Mouse (Mus musculus): Measurements from ENCODE around the gene Hbb-bs. TPM values are rescaled to one million over a fixed set of nuclear protein-coding genes. Genes with fewer than 3 reads are reported as not detected.
"Not testable (repeated sequence)": the region's sequence is repeated elsewhere in the genome, so short reads cannot be mapped to it uniquely, and the experiment has no call there.

Hbb-bs gene
- polyA plus RNA-seq, 1 experiment from 2014 or later = 51,353 TPM

DNA sequence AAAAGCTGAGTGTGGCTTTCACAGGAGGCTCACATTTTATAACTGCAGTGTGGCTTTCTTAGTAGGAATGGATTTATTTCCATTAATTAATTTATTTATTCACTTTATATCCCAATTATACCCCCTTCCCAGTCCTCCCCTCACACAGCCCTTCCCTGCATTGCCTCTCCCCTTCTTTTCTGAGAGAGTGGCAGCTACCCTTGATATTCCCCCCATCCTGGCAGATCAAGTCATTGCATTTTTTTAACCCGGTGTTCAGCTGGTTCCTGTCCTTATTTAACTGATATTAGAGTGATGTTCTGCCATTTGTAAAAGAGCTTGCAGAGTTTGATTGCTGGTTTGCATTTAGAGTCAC lies 18.1 kb downstream of the Hbb-bs start:
- TF ChIP-seq EP300 (IDR thresholded peaks at IDR 0.05; ENCODE audit: low read depth) = no peak; the same call in 1 of the 2 replicates
- TF ChIP-seq CTCF (IDR thresholded peaks at IDR 0.05; ENCODE audit: low read depth) = no peak
- Histone ChIP-seq H3K36me3 (replicated peaks; ENCODE audit: insufficient read depth, low read length) (no peaks in the 10 kb centered on the region), H3K27ac (ENCODE audit: low read depth) (peak overlapping the region; percentile 90), H3K4me1 (ENCODE audit: insufficient read depth) (peaks cover 3% of the 10 kb centered on the region; the same call in 1 of the 2 replicates), H3K27me3 (ENCODE audit: insufficient read depth, low read length) (no peaks in the 10 kb centered on the region), H3K9ac (replicated peaks) (no peak overlapping the region; the same call in 1 of the 2 replicates), H3K4me3 (ENCODE audit: low read depth, low read length) (no peak overlapping the region), H3K9me3 (ENCODE audit: low read length) (no peaks in the 10 kb centered on the region), H3K4me2 (ENCODE audit: low read depth, low read length) (peak overlapping the region; percentile 20)
- 41% methylated on average over 1 of the region's 1 CpGs for WGBS (ENCODE audit: insufficient replicate concordance)
- DNase-seq (no peak), ATAC-seq (peak; percentile 9)

DNA sequence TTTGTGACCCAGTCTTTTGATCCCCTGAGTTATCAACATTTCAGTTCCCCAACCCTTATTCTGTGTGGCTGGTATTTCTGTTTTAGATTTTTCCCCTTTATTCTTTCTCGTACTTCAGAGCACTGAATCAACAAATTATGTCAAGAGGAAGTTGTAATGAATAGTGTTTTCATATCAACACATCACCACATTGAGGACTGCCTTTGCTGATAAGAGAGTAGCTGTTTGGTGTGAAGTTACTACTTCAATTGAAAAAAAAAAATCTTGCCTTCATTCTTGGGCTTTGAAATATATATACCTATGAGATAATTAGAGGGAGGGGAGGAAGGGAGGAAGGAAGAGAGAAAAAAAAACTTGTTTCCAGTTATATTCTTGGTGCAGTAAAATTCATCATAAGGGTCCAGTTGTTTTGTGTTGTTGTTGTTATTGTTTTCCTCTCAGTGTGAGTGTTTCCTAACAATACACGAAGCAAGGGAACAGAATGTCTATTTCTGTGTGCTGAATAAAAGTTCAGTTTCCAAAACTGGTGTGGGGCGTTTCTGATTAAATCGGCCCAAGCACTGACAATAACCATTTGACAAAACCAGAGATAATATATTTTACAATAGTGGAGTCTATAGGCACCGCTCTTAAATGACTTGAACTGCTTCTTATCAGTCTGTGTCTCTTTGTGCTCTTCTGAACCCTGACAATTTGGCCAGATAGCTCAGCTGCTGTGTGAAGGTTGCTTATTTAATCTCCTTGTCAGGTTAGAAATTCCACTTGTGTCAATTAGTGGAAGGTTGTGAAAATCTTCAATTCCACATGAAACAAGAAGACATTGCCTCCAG lies 18.7 kb downstream of the Hbb-bs start:
- no peak overlapping the region; the same call in 1 of the 2 replicates for H3K9ac ChIP-seq (replicated peaks)
- H3K4me1 ChIP-seq (ENCODE audit: insufficient read depth) = peaks cover 3% of the 10 kb centered on the region; the same call in 1 of the 2 replicates
- DNase-seq (no peak), ATAC-seq (peak; percentile 12; the same call in 1 of the 2 replicates)
- 31% methylated on average over 5 of the region's 5 CpGs for WGBS (ENCODE audit: insufficient replicate concordance)
- peak; percentile 97 for TF ChIP-seq EP300 (IDR thresholded peaks at IDR 0.05; ENCODE audit: low read depth)
- TF ChIP-seq CTCF (IDR thresholded peaks at IDR 0.05; ENCODE audit: low read depth) = no peak
- H3K36me3 ChIP-seq (replicated peaks; ENCODE audit: insufficient read depth, low read length) = no peaks in the 10 kb centered on the region
- no peak overlapping the region for H3K4me3 ChIP-seq (ENCODE audit: low read depth, low read length)
- peak overlapping the region; percentile 20; the same call in 1 of the 2 replicates for H3K4me2 ChIP-seq (ENCODE audit: low read depth, low read length)
- no peaks in the 10 kb centered on the region for H3K9me3 ChIP-seq (ENCODE audit: low read length)
- peak overlapping the region; percentile 90 for H3K27ac ChIP-seq (ENCODE audit: low read depth)
- H3K27me3 ChIP-seq (ENCODE audit: insufficient read depth, low read length) = no peaks in the 10 kb centered on the region

DNA sequence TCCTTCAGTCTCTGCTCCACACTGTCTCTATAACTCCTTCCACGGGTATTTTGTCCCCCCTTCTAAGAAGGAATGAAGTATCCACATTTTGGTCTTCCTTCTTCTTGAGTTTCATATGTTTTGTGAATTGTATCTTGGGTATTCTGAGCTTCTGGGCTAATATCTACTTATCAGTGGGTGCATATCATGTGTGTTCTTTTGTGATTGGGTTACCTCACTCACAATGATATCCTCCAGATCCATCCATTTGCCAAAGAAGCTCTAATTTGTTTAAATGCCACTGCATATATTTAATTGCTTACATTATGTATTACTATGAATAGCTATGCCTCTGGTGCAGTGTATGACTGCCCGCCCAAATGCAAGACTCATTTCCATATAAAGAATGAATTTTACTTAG lies 19.8 kb downstream of the Hbb-bs start:
- WGBS (ENCODE audit: insufficient replicate concordance) = 57% methylated on average over 2 of the region's 2 CpGs
- not testable (repeated sequence) for H3K9me3 ChIP-seq (ENCODE audit: low read length); H3K27me3 ChIP-seq (ENCODE audit: insufficient read depth, low read length); H3K36me3 ChIP-seq (replicated peaks; ENCODE audit: insufficient read depth, low read length); H3K4me1 ChIP-seq (ENCODE audit: insufficient read depth); DNase-seq; H3K4me2 ChIP-seq (ENCODE audit: low read depth, low read length); ATAC-seq; H3K9ac ChIP-seq (replicated peaks); H3K4me3 ChIP-seq (ENCODE audit: low read depth, low read length)
- H3K27ac ChIP-seq (ENCODE audit: low read depth) = peak overlapping the region; percentile 68
- peak; percentile 64; the same call in 1 of the 2 replicates for TF ChIP-seq EP300 (IDR thresholded peaks at IDR 0.05; ENCODE audit: low read depth)

DNA sequence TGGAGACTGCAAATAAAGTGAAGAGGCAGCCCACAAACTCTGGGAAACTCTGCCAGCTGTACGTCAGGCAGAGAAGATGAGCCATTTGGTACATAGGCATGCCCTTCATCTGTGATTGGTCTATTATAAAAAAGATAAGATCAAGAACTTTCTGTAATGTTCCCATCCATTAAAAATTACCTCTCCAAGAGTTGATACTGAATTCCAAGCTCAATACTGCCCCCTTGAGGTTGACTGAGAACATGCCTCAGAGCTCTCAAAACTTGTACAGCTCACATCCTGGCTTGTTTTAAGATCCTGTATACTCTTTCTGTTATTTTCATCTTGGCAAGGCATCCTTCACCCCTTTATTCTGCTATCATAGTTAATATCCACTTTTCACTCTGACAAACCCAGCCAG lies 21.0 kb downstream of the Hbb-bs start:
- H3K27ac ChIP-seq (ENCODE audit: low read depth) = no peak overlapping the region; the same call in 1 of the 2 replicates
- TF ChIP-seq EP300 (IDR thresholded peaks at IDR 0.05; ENCODE audit: low read depth) (peak; percentile 51), CTCF (IDR thresholded peaks at IDR 0.05; ENCODE audit: low read depth) (peak; percentile 83)
- no peak for ATAC-seq
- H3K27me3 ChIP-seq (ENCODE audit: insufficient read depth, low read length) = no peaks in the 10 kb centered on the region
- H3K4me3 ChIP-seq (ENCODE audit: low read depth, low read length) = no peak overlapping the region
- WGBS (ENCODE audit: insufficient replicate concordance) = 46% methylated on average over 1 of the region's 1 CpGs
- H3K9me3 ChIP-seq (ENCODE audit: low read length) = no peaks in the 10 kb centered on the region
- H3K4me2 ChIP-seq (ENCODE audit: low read depth, low read length) = peak overlapping the region; percentile 23; the same call in 1 of the 2 replicates
- no peak for DNase-seq
- no peak overlapping the region for H3K9ac ChIP-seq (replicated peaks)
- peaks cover 3% of the 10 kb centered on the region; the same call in 1 of the 2 replicates for H3K4me1 ChIP-seq (ENCODE audit: insufficient read depth)
- H3K36me3 ChIP-seq (replicated peaks; ENCODE audit: insufficient read depth, low read length) = no peaks in the 10 kb centered on the region

DNA sequence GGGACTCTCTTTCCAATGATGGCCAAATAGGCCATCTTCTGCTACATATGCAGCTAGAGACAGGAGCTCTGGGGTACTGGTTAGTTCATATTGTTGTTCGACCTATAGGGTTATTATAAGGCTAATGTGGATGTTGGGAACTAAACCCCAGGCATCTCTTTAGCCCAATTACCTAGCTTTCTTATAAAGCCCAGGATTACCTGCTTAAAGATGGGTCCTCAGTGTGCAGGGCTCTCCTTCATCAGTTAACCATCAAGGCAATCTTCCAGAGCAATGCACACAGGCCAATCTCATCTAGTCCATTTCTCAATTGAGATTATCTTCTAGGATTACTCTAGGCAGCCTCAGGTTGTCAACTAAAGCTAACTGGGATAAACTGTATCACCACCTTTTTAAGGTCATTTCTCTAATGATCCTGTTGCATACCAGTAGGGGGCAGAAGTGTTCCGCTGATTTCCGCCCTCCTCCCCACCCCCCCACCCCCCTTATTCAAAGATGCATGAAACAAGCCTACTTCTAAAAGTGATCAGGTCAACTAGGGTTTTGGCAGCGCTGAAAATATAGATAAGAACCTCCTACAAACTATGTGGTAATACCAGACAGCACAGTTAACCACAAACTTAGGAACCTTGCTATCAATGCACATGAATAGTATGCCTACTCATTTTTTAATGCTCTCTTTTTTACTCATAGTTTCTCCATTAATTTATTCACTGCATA lies 35.1 kb downstream of the Hbb-bs start:
- Histone ChIP-seq H3K4me1 (ENCODE audit: insufficient read depth) (no peaks in the 10 kb centered on the region), H3K4me3 (ENCODE audit: low read depth, low read length) (no peak overlapping the region), H3K4me2 (ENCODE audit: low read depth, low read length) (no peak overlapping the region), H3K9ac (replicated peaks) (no peak overlapping the region), H3K27ac (ENCODE audit: low read depth) (no peak overlapping the region), H3K27me3 (ENCODE audit: insufficient read depth, low read length) (no peaks in the 10 kb centered on the region), H3K36me3 (replicated peaks; ENCODE audit: insufficient read depth, low read length) (no peaks in the 10 kb centered on the region), H3K9me3 (ENCODE audit: low read length) (no peaks in the 10 kb centered on the region)
- peak; percentile 41 for DNase-seq
- TF ChIP-seq CTCF (IDR thresholded peaks at IDR 0.05; ENCODE audit: low read depth) (peak; percentile 55), EP300 (IDR thresholded peaks at IDR 0.05; ENCODE audit: low read depth) (peak; percentile 83)
- 17% methylated on average over 4 of the region's 4 CpGs for WGBS (ENCODE audit: insufficient replicate concordance)
- ATAC-seq = peak; percentile 86

DNA sequence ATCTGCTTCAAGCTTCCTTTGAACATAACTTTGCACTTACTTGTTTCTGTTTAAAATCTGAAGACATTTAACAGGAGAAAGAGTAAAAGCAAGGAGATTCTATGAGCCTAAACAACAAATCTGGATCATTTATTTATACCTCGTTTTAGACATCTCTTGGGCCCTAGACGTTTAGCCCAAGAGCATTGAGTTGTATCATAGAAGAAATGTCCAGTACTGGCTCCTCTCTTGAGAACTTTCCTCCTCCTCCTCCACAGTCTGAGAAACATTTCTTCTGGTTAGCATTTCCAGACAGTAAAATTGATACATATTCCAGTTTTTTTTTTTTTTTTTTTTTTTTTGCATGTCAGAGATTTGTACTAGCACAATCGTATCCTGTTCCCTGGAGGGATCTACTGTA lies 36.2 kb downstream of the Hbb-bs start, which contains the start of gene Olfr67:
Olfr67 (minus strand) TSS at position 101 of the 400 bp plus-strand sequence.
- H3K9me3 ChIP-seq (ENCODE audit: low read length) = no peaks in the 10 kb centered on the region
- H3K4me2 ChIP-seq (ENCODE audit: low read depth, low read length) = no peak within 1 kb of the TSS
- TF ChIP-seq EP300 (IDR thresholded peaks at IDR 0.05; ENCODE audit: low read depth) = no peak
- TF ChIP-seq CTCF (IDR thresholded peaks at IDR 0.05; ENCODE audit: low read depth) = no peak
- no peak within 1 kb of the TSS for H3K27ac ChIP-seq (ENCODE audit: low read depth)
- H3K4me1 ChIP-seq (ENCODE audit: insufficient read depth) = no peaks in the 10 kb centered on the region
- WGBS (ENCODE audit: insufficient replicate concordance) = 75% methylated on average over 3 of the region's 3 CpGs
- no peaks in the 10 kb centered on the region for H3K27me3 ChIP-seq (ENCODE audit: insufficient read depth, low read length)
- no peaks in the 10 kb centered on the region for H3K36me3 ChIP-seq (replicated peaks; ENCODE audit: insufficient read depth, low read length)
- no peak within 1 kb of the TSS for H3K9ac ChIP-seq (replicated peaks)
- no peak for DNase-seq
- H3K4me3 ChIP-seq (ENCODE audit: low read depth, low read length) = no peak within 1 kb of the TSS
- no peak for ATAC-seq
